Mouse (Mus musculus) liver, embryonic 11.5 days (tissue): Measurements from ENCODE around the gene Olfr887. TPM values are rescaled to one million over a fixed set of nuclear protein-coding genes. Genes with fewer than 3 reads are reported as not detected.

ENCODE experiments used
- ATAC-seq: fragments of 200-750 bp; cut with Nextera tagmentation; replicated peaks from 2 replicates; pipeline ENCODE4 v1.8.0; 2017; ENCODE audit warnings: moderate number of reproducible peaks, mild to moderate bottlenecking, moderate TSS enrichment, moderate library complexity; ENCODE audit not compliant: low FRiP score
- DNase-seq: peaks from one replicate; pipeline ENCODE4 v3.0.0-alpha.2; 2017; ENCODE audit warnings: low spot score
- H3K27ac ChIP-seq: fragments of 300-500 bp; sonication (generic); 2 replicates; pipeline ENCODE4 v1.5.1; 2014; ENCODE audit warnings: mild to moderate bottlenecking, low read depth, low read length, control low read depth
- H3K27me3 ChIP-seq: fragments of 300-500 bp; sonication (generic); replicated peaks from 2 replicates; pipeline ENCODE4 v1.6.1; 2014; ENCODE audit warnings: low read length, mixed read lengths; ENCODE audit not compliant: control insufficient read depth, insufficient read depth
- H3K36me3 ChIP-seq: fragments of 300-500 bp; sonication (generic); 2 replicates; pipeline ENCODE4 v1.6.1; 2014; ENCODE audit warnings: mild to moderate bottlenecking, low read length, moderate library complexity, mixed read lengths; ENCODE audit not compliant: control insufficient read depth, insufficient read depth
- H3K4me1 ChIP-seq: fragments of 300-500 bp; sonication (generic); replicated peaks from 2 replicates; pipeline ENCODE4 v1.6.1; 2014; ENCODE audit warnings: low read length, mixed read lengths; ENCODE audit not compliant: control insufficient read depth, insufficient read depth
- H3K4me2 ChIP-seq: fragments of 300-500 bp; sonication (generic); 2 replicates; pipeline ENCODE4 v1.6.1; 2014; ENCODE audit warnings: mild to moderate bottlenecking, control low read depth, moderate library complexity
- H3K4me3 ChIP-seq: fragments of 300-500 bp; sonication (generic); 2 replicates; pipeline ENCODE4 v1.5.1; 2014; ENCODE audit warnings: low read depth, low read length, control low read depth
- H3K9ac ChIP-seq: fragments of 300-500 bp; sonication (generic); 2 replicates; pipeline ENCODE4 v1.6.1; 2014; ENCODE audit warnings: low read depth, low read length, control low read depth
- H3K9me3 ChIP-seq: fragments of 300-500 bp; sonication (generic); 2 replicates; pipeline ENCODE4 v1.6.1; 2016; ENCODE audit warnings: low read length, inconsistent platforms, mixed read lengths; ENCODE audit not compliant: control insufficient read depth
- WGBS: fragments of 180-500 bp; shearing (Covaris S2); extraction: QIAGEN DNeasy Blood & Tissue Kit; methylation state at CpG from one replicate; pipeline ENCODE4 v1.1.7; 2014; 5-methylcytosine and 5-hydroxymethylcytosine counted together
- polyA plus RNA-seq: library from polyadenylated mRNA; unstranded; fragments of >200 nt; fragmentation: Nextera tagmentation; extraction: Ambion mirVana; gene quantifications from 2 replicates; pipeline ENCODE4 v1.2.1, GENCODE M21; 2014

Olfr887 gene
- polyA plus RNA-seq, result not detected in 2 replicates

DNA sequence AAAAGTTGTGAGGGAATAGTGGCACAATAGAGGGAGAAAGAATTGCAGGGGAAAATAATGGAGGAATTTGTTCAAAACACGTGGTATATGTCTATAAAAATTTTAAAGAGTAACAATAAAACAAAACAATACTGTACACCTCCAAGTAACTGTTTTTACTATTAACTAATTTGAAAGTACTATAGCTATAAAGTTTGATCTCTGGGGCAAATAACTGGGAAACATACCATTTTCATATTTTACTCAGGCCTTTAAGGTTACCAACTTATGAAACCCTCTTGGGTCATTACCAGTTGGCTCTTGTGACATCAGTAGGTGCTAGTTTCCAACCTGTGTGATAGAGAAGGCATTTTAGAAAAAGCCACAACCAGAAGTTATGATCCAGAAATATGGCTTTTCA, at the start of gene Olfr887:
TSS of gene Olfr887 (plus strand) at position 301 of the 400 bp plus-strand sequence.
- Histone ChIP-seq H3K27ac (no peak within 1 kb of the TSS), H3K4me1 (no peaks in the 10 kb centered on the region), H3K9ac (no peak within 1 kb of the TSS), H3K36me3 (no peaks in the 10 kb centered on the region), H3K4me2 (no peak within 1 kb of the TSS), H3K4me3 (no peak within 1 kb of the TSS), H3K27me3 (no peaks in the 10 kb centered on the region), H3K9me3 (no peaks in the 10 kb centered on the region)
- no peak for DNase-seq
- ATAC-seq, result no peak
- WGBS, result 70% methylated on average over 1 of the region's 1 CpGs

DNA sequence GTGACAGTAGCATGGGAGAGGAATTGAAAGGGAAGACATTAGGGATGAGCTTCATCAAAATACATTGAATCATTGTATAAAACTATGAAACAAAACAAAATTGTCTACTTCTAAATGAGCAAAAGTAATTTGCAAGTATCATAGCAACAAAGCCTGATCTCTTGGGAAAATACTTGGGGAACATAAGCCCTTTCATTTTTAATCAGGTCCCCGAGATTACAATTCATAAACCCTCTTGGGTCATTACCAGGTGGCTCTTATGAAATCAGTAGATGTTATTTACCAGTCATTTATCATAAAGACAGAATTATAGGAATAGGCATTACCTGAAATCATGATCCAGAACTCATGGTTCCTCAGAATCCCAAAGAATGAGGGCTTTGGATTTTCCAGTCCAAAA, 37.6 kb upstream of the Olfr887 start, which contains the start of gene Olfr884:
TSS of gene Olfr884 (plus strand) at position 301 of the 400 bp plus-strand sequence.
- Histone ChIP-seq H3K4me1 (no peaks in the 10 kb centered on the region), H3K27ac (no peak within 1 kb of the TSS), H3K27me3 (no peaks in the 10 kb centered on the region), H3K9me3 (no peaks in the 10 kb centered on the region), H3K4me3 (no peak within 1 kb of the TSS), H3K4me2 (no peak within 1 kb of the TSS), H3K9ac (no peak within 1 kb of the TSS), H3K36me3 (no peaks in the 10 kb centered on the region)
- no peak for DNase-seq
- WGBS, result 58% methylated on average over 1 of the region's 1 CpGs
- ATAC-seq, result no peak

DNA sequence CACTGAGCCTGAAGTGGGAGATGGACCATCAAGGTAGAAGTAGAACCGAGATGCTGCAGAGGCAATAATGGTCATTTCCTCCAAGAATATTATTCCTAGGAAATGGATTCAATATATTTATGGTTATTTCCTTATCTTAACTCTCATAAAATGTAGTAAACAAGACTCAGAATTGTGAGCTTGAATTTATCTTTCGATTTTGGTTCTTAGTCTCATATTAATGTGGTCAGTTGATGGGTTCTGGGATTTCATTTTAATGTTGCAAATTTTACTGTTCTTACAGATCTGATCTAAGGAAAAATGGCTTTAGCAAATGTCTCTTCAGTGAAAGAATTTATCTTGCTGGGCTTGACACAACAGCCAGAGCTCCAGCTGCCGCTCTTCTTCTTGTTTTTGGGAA, 22.9 kb upstream of the Olfr887 start, which contains the start of gene Olfr885:
TSS of gene Olfr885 (plus strand) at position 301 of the 400 bp plus-strand sequence.
- Histone ChIP-seq H3K9me3 (no peaks in the 10 kb centered on the region), H3K27me3 (no peaks in the 10 kb centered on the region), H3K4me2 (no peak within 1 kb of the TSS), H3K9ac (no peak within 1 kb of the TSS), H3K27ac (no peak within 1 kb of the TSS), H3K4me3 (no peak within 1 kb of the TSS), H3K36me3 (no peaks in the 10 kb centered on the region), H3K4me1 (no peaks in the 10 kb centered on the region)
- 77% methylated on average over 3 of the region's 3 CpGs for whole genome bisulfite sequencing
- DNase-seq (no peak), ATAC-seq (no peak)

DNA sequence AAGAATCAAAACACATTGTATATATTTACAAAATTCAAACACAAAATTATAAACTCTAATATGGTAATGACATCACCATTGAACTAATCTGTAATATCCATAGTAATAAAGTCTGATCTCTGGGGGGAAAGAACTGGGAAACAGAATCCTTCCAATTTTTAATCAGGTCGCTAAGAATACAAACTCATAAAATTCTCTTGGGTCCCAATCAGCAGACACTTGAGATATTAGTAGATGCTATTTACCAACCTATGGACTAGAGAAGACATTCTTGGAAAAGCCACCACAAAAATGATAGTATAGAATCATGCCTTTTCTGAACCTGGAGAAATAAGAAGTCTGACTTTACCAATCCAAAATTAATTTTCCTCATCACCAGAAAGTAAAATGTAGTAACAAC, 24.0 kb downstream of the Olfr887 start, which contains the start of gene Olfr888:
TSS of gene Olfr888 (plus strand) at position 301 of the 400 bp plus-strand sequence.
- H3K9ac ChIP-seq, result no peak within 1 kb of the TSS
- no peak within 1 kb of the TSS for H3K4me3 ChIP-seq
- H3K9me3 ChIP-seq, result no peaks in the 10 kb centered on the region
- no peaks in the 10 kb centered on the region for H3K36me3 ChIP-seq
- H3K27me3 ChIP-seq, result no peaks in the 10 kb centered on the region
- 79% methylated on average over 1 of the region's 1 CpGs for WGBS
- no peaks in the 10 kb centered on the region for H3K4me1 ChIP-seq
- no peak within 1 kb of the TSS for H3K4me2 ChIP-seq
- no peak within 1 kb of the TSS for H3K27ac ChIP-seq
- ATAC-seq, result no peak
- DNase-seq, result no peak

DNA sequence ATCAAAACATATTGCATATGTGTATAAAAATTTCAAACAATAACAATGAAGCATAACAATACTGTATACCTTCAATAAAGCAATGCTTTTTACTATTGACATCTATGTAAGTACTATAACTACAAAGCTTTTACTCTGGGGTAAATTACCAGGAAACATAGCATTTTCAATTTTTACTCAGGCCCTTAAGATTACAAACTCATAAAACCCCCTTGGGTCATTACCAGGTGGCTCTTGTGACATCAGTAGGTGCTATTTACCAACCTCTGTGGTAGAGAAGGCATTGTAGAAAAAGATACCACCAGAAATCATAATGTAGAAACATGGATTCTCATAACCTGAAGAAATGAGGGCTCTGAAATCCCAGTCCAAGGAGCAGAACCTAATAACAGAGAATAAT, 31.0 kb downstream of the Olfr887 start, which contains the start of gene Olfr889:
TSS of gene Olfr889 (plus strand) at position 301 of the 400 bp plus-strand sequence.
- H3K4me1 ChIP-seq, result no peaks in the 10 kb centered on the region
- no peak within 1 kb of the TSS for H3K4me3 ChIP-seq
- H3K27me3 ChIP-seq, result no peaks in the 10 kb centered on the region
- no peak within 1 kb of the TSS for H3K27ac ChIP-seq
- ATAC-seq (no peak), DNase-seq (no peak)
- no peaks in the 10 kb centered on the region for H3K36me3 ChIP-seq
- H3K9me3 ChIP-seq, result no peaks in the 10 kb centered on the region
- no peak within 1 kb of the TSS for H3K9ac ChIP-seq
- no peak within 1 kb of the TSS for H3K4me2 ChIP-seq

Other genes starting within 250 kb of the Olfr887 start
- gene Olfr877, start 229.8 kb upstream of the Olfr887 start, polyA plus RNA-seq, result not detected in 2 replicates
- gene Olfr145, start 187.3 kb upstream of the Olfr887 start, polyA plus RNA-seq, result not detected in 2 replicates
- gene Olfr878, start 166.2 kb upstream of the Olfr887 start, polyA plus RNA-seq, result not detected in 2 replicates
- gene Olfr881, start 92.2 kb upstream of the Olfr887 start, polyA plus RNA-seq, result not detected in 2 replicates
- not detected in 2 replicates for gene Olfr883, start 58.3 kb upstream of the Olfr887 start, polyA plus RNA-seq
- gene Olfr884, start 37.5 kb upstream of the Olfr887 start, polyA plus RNA-seq, result not detected in 2 replicates
- gene Olfr885, start 22.8 kb upstream of the Olfr887 start, polyA plus RNA-seq, result not detected in 2 replicates
- gene Olfr888, start 24.1 kb downstream of the Olfr887 start, polyA plus RNA-seq, result not detected in 2 replicates
- 0.37 and 0.42 TPM in 2 replicates for gene Olfr889, start 31.1 kb downstream of the Olfr887 start, polyA plus RNA-seq
- gene Olfr890, start 58.4 kb downstream of the Olfr887 start, polyA plus RNA-seq, result not detected in 2 replicates
- gene Olfr891, start 96.7 kb downstream of the Olfr887 start, polyA plus RNA-seq, result not detected in 2 replicates
- not detected in 2 replicates for gene Olfr893, start 124.3 kb downstream of the Olfr887 start, polyA plus RNA-seq
- gene Olfr894, start 134.0 kb downstream of the Olfr887 start, polyA plus RNA-seq, result not detected in 2 replicates
- gene Olfr143, start 168.7 kb downstream of the Olfr887 start, polyA plus RNA-seq, result not detected in 2 replicates
- not detected in 2 replicates for gene Olfr895, start 183.8 kb downstream of the Olfr887 start, polyA plus RNA-seq
- gene Olfr896-ps1, start 207.0 kb downstream of the Olfr887 start, polyA plus RNA-seq, result not detected in 2 replicates
- gene Olfr25, start 245.0 kb downstream of the Olfr887 start, polyA plus RNA-seq, result not detected in 2 replicates